Mouse (Mus musculus): ENCODE results near the gene Cnp.
"Not testable (repeated sequence)": the region's sequence is repeated elsewhere in the genome, so short reads cannot be mapped to it uniquely, and the experiment has no call there.

Gene Cnp

GRCm38 (mm10) chr11:100574708-100575483 lies at the start of gene Cnp:
TSS of gene Cnp (plus strand) at chr11:100574904.
- in situ Hi-C loops (cut with MboI; ENCODE audit: unreplicated experiment in 2 of 2), result loop anchor here (5.0 to 25.0 kb wide), 2 partner anchors 47 to 1638 kb away; partner anchors contain the start of genes Dnajc7 (in 1 of the 2) and Rara (in 1 of the 2)

- in situ Hi-C loops (cut with MboI; ENCODE audit: unreplicated experiment in 2 of 2), result no loop called here
These were observed 49.6 kb upstream of the Cnp start for GRCm38 (mm10) chr11:100524987-100525630.

DNA sequence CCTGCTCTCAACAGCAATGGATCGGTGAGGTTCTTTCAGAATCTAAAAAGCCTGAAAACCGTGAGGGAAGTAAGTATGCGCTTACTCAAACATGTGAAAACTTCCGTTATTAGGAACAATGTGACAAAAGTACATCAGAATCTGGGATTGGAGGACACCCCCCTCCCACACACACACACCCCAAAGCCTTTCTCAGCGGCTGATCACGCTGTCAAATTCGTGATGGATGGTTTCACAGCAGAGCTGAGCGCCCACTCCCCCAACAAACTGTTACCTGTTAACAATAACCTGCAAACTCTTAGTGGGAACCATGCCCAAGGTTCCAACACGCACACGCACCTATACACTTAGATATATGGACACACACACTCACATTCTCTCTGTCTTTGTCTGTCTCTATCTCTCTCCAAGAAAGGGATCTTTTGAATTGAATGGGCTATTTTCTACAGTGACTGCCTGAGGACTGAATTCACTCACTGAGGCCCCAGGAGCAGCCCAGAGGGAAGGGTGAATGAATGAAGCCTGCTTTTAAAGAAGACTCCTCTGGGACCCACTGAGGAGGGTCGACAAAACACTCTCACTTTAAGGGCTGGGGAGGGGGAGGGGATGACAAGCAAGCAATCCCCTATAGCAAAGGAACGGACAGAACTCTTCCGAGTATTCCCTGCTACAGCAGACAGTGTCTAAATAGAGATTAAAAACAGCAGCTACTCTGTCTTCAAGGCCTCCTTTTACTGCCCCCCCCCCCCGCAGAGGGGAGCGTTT lies 48.5 kb upstream of the Cnp start:
- in situ Hi-C loops (cut with MboI; ENCODE audit: unreplicated experiment in 2 of 2), result no loop called here

DNA sequence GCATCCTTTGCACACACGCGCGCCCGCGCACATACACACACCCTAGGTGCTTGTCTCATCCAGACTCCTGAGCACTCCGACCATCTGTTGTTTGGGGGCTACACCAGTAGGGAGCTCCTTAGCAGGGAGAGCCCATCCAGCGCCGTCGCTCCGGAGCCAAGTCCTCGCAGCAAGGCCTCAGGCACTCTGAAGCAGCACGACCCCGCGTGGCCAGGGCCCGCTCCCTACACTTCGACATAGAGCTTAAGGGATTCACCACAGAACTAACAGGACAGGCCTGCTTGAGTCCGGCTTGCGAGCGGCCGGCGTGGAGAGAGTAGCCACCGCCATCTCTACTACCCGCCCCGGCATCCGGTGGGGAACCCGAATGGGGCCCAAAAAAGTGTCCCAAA lies 47.6 kb upstream of the Cnp start:
- in situ Hi-C loops (cut with MboI; ENCODE audit: unreplicated experiment in 2 of 2), result no loop called here

DNA sequence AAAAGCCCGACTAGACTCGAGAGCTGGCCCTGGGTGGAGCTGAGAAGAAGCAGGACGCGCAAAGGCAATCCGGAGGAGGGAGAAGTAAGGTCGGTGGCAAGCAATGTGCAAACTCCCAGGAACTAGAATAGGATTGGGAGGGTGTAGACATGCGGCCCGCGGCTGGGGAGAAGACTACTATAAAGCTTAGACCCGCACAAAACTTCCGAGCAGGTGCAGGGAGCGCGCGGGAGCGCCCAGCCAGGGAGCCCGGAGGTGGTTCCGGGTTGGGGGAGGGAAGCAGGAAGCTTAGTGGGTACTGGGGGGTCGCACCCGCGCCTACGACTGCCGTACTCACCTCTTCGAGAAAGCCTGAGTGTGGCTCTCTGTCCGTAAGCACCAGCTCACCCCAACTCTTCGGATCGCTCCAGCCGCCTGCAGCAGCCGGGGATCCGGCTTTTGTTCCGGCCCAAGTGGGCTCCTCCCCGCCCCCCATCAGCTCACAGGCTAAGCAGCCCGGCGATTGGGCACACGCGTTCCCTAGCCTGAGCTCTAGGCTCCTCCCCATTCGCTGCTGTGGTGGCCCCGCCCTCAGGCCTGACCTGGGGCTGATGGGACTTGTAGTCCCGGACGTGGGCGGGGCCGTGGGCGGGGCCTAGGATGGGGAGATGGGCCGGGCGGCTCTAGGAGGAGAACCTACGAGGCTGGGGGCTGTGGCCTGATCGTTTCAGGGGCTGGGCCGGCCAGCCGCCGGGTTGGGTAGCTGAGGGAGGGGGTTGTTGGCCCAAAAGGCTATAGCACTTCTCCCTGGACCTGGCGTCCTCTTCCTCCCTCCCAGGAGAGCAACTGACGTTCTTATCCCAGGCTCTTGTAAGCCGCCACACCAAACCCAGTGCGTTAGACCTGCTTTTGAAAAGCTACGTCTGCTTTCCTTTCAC lies 47.0 kb upstream of the Cnp start, which contains the start of gene Acly:
TSS of gene Acly (minus strand) at position 543 of the 917 bp plus-strand sequence.
- in situ Hi-C loops (cut with MboI; ENCODE audit: unreplicated experiment in 2 of 2), result no loop called here

DNA sequence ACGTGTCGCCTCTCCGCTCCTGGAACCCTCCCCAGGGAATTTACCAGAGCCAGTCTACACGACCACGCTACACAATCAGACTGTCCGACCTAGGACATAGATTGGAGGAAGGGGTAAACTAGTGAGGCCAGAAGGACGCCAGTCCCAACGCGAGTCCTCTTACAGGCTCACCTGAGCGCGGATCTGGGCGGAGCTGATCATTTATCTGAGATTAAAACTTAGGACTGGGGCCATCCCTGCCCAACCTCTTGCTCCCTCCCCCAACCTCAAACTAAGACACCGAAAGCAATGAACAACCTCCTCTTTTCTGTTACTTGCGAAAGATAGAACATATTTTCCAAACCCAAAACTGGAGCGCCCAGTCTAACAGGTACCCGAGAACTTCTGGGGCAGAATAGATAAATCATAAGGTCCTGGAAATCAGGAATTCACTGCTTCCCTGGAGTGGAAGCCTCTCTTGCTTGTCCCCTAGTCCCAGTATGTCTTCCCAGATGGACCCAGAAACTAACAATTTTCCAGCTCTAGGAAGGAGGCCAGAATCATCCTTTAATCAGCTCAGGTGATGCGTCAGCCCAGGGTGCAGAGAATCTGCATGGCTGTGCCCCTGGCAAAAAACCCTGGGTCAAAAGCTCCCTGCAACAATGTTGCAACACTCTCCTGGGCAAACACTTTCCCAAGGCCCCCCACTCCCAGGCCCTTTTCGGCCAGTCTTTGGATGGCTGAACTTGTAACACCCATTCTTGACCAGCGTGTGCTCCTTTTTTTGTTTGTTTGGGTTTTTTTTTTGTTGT lies 46.1 kb upstream of the Cnp start:
- in situ Hi-C loops (cut with MboI; ENCODE audit: unreplicated experiment in 2 of 2), result no loop called here

DNA sequence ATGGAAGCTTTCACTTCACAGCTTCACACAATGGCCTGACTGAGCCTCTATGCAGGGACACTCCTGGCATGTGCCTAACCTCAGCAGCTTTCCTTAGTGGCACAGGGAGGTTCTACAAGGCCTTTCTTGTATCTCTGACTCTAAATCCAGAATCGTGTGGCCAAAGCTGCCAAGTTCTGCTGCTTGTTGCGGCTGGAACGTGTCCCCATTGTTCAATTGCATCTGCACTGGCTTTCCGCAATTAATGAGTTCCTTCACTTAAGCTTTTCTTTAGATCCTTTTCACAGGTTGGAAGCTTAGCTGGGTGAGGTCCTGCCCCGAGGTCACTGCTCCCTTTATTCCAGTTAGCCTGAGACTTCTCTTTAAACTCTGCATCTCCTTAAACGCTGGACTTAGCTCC lies 40.8 kb upstream of the Cnp start:
- in situ Hi-C loops (cut with MboI; ENCODE audit: unreplicated experiment in 2 of 2), result no loop called here

GRCm38 (mm10) chr11:100534411-100534810 lies 40.3 kb upstream of the Cnp start:
- in situ Hi-C loops (cut with MboI; ENCODE audit: unreplicated experiment in 2 of 2), result not testable (repeated sequence)

DNA sequence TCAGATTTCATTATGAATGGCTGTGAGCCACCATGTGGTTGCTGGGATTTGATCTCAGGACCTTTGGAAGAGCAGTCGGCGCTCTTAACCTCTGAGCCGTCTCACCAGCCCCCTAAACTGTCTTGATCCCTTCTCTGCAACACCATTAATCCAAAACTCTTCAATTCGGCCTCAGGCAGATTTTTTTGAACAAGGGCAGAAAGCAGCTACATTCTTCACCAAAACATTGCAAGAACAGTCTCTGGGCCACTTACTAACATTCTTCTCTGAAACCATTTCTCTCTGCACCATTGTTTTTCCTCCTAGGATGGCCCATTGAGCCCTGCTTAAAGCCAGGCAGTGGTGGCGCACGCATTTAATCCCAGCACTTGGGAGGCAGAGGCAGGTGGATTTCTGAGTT lies 39.9 kb upstream of the Cnp start:
- in situ Hi-C loops (cut with MboI; ENCODE audit: unreplicated experiment in 2 of 2), result not testable (repeated sequence)

DNA sequence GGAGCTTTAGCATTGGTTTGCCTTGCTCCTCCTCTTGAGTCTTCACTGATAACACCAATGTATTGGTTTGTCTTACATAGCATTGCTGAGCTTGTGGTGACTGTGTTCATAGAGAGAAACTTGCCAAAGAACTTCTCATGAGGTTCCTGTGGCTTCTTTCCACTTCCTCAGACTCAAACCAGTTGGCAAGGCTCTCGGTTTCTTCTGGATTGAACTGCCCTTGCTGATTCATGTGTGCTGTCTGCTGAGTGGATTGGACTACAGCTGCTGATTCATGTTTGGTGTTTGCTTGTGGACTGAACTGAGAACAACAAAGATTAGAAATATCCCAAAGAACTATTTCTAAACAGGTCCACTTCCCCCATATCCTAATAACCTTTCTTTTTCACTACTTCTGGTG lies 38.7 kb upstream of the Cnp start:
- in situ Hi-C loops (cut with MboI; ENCODE audit: unreplicated experiment in 2 of 2), result no loop called here

GRCm38 (mm10) chr11:100536466-100536865 lies 38.2 kb upstream of the Cnp start:
- in situ Hi-C loops (cut with MboI; ENCODE audit: unreplicated experiment in 2 of 2), result no loop called here

- in situ Hi-C loops (cut with MboI; ENCODE audit: unreplicated experiment in 2 of 2), result no loop called here
These were observed 33.7 kb upstream of the Cnp start for GRCm38 (mm10) chr11:100540966-100541365.

DNA sequence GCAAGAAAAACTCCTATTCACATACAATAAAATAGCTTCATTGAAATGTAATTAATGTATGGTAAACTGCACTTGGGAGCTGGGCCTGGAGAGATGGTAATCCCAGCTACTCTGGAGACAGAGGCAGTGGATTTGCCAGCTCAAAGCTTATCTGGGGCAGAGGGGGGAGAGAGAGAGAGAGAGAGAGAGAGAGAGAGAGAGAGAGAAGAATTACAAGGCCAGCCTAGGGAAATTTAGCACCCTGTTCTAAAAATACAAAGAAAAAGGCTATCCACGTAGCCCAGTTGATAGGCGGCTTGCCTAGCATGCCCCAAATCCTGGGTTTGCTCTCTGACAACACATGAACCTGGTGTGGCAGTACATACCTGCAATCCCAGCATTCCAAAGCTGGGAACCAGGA lies 33.1 kb upstream of the Cnp start:
- in situ Hi-C loops (cut with MboI; ENCODE audit: unreplicated experiment in 2 of 2), result no loop called here

DNA sequence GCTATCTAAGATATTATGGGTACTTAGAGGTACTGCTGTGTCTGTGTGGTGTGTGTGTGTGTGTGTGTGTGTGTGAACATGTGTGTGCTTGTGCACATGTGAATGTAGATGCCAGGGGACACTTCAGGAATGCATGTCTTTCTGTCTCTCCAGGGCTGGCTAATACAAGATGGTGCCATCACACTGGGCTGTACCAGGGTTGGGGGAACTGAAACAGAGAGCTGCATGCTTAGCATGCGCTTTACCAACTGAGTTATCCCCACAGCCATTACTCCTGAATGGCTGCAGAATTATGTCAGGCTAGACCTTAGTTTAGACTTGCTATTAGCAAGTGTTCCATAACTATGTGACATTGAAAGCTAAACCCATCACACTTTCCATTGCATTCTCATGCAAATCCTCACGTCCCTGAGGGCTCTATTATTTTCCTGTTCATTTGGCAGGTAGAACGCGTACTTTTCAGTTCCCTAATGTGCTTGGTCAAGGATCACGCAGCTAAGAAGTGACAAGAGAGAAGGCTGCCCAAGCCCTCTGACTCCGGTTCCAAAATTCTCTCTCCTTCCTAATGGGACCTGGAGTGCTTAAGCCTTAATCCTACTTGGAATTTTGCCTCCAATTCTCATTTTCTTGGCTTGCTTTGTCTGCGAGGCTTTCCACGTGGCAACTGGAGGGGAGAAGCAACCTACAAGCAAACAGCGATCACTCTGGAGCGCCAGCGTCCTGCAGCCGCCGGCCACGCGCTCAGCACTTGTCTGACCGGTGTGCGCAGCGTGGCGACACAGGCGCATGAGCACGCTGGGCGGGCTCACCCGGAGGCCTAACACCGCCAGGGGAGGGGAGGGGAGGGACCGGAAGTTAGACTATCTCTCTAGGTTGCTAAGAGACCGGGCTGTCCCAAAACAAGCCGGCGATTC lies 29.6 kb upstream of the Cnp start, which contains the start of gene Ttc25:
TSS of gene Ttc25 (plus strand) at position 776 of the 914 bp plus-strand sequence.
- in situ Hi-C loops (cut with MboI; ENCODE audit: unreplicated experiment in 2 of 2), result loop anchor here (5.0 kb wide), 2 partner anchors 43 to 48 kb away; no protein-coding TSS in a partner anchor

DNA sequence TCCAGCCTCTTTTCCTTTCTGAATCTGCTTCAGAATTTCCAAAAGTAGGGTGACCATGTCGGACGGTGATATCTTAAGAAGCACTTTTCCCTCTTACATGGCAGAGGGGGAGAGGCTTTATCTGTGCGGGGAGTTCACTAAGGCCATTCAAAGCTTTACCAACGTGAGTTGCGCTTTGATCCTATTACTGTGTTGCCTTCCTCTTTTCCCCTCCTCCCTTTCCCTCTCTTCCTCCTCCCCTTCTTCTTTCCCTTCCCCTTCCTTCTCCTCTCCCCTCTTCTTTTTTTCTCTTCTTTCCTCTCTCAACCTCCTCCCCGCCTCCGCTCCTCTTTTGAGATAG lies 29.0 kb upstream of the Cnp start:
- in situ Hi-C loops (cut with MboI; ENCODE audit: unreplicated experiment in 2 of 2), result loop anchor here (5.0 kb wide), 2 partner anchors 43 to 48 kb away; no protein-coding TSS in a partner anchor

- in situ Hi-C loops (cut with MboI; ENCODE audit: unreplicated experiment in 2 of 2), result loop anchor here (5.0 kb wide), 2 partner anchors 45 to 50 kb away; no protein-coding TSS in a partner anchor
These were observed 27.7 kb upstream of the Cnp start for GRCm38 (mm10) chr11:100546955-100547354.

GRCm38 (mm10) chr11:100548141-100548540 lies 26.6 kb upstream of the Cnp start:
- in situ Hi-C loops (cut with MboI; ENCODE audit: unreplicated experiment in 2 of 2), result loop anchor here (5.0 kb wide), 2 partner anchors 46 to 51 kb away; no protein-coding TSS in a partner anchor

DNA sequence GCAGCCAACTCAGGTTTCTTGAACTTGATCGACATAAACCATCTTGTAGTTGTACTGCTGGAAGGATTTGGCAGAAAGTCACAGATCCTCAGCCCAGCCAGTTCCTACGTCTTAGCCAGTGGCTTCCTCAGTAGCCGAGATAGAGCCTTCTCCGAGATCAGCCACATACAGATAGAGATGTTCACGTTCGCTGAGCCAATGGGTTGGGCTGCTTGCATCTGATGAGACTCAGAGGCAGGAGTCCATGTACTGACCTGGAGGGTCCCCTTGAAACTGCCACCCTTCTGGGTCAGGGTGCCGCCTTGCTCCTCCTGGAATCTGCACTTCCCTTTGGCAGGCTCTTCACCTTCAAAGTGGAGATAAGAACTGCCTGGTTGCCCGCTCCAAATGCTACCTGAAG lies 25.2 kb upstream of the Cnp start:
- in situ Hi-C loops (cut with MboI; ENCODE audit: unreplicated experiment in 2 of 2), result loop anchor here (5.0 kb wide), 2 partner anchors 47 to 52 kb away; no protein-coding TSS in a partner anchor

All from v-Abl transformed pro-B cells (cell line).